Mouse (Mus musculus) limb, embryonic 14.5 days (tissue): ENCODE data around the gene B430305J03Rik. TPM values are rescaled to one million over a fixed set of nuclear protein-coding genes. Genes with fewer than 3 reads are reported as not detected.

Source experiments
- ATAC-seq: fragments of 200-750 bp; cut with Nextera tagmentation; 2 replicates; pipeline ENCODE4 v1.8.0; 2017; ENCODE audit warnings: low read depth, moderate number of reproducible peaks, moderate TSS enrichment; ENCODE audit not compliant: low FRiP score
- DNase-seq: peaks from one replicate; pipeline ENCODE4 v3.0.0-alpha.2; 2015; ENCODE audit warnings: low spot score
- H3K27ac ChIP-seq: fragments of 300-500 bp; sonication (generic); replicated peaks from 2 replicates; pipeline ENCODE4 v1.5.1; 2014; ENCODE audit warnings: low read depth, mild to moderate bottlenecking, low read length, moderate library complexity, mixed read lengths
- H3K27me3 ChIP-seq: fragments of 300-500 bp; sonication (generic); 2 replicates; pipeline ENCODE4 v1.6.1; 2014; ENCODE audit warnings: low read length, mixed read lengths; ENCODE audit not compliant: control insufficient read depth, insufficient read depth
- H3K36me3 ChIP-seq: fragments of 300-500 bp; sonication (generic); 2 replicates; pipeline ENCODE4 v1.6.1; 2014; ENCODE audit warnings: mild to moderate bottlenecking, low read length, moderate library complexity, mixed read lengths; ENCODE audit not compliant: control insufficient read depth, insufficient read depth
- H3K4me1 ChIP-seq: fragments of 300-500 bp; sonication (generic); 2 replicates; pipeline ENCODE4 v1.6.1; 2014; ENCODE audit warnings: antibody characterized with exemption, low read length, mixed read lengths; ENCODE audit not compliant: control insufficient read depth, insufficient read depth
- H3K4me2 ChIP-seq: fragments of 300-500 bp; sonication (generic); replicated peaks from 2 replicates; pipeline ENCODE4 v1.6.1; 2014; ENCODE audit warnings: low read depth, mild to moderate bottlenecking, low read length, moderate library complexity; ENCODE audit not compliant: severe bottlenecking
- H3K4me3 ChIP-seq: fragments of 300-500 bp; sonication (generic); replicated peaks from 2 replicates; pipeline ENCODE4 v1.5.1; 2014; ENCODE audit warnings: low read length
- H3K9ac ChIP-seq: fragments of 300-500 bp; sonication (generic); 2 replicates; pipeline ENCODE4 v1.6.1; 2014; ENCODE audit warnings: mild to moderate bottlenecking, low read depth, low read length, moderate library complexity; ENCODE audit not compliant: severe bottlenecking
- H3K9me3 ChIP-seq: fragments of 300-500 bp; sonication (generic); 2 replicates; pipeline ENCODE4 v1.6.1; 2016; ENCODE audit warnings: low read length; ENCODE audit not compliant: control insufficient read depth
- POLR2A ChIP-seq: fragments of 200-500 bp; IDR thresholded peaks from 2 replicates; pipeline ENCODE4 v1.8.0; 2012; ENCODE audit warnings: inconsistent platforms, mild to moderate bottlenecking, moderate library complexity, borderline replicate concordance; ENCODE audit not compliant: insufficient read depth, insufficient read length; ENCODE audit errors: extremely low read depth
- WGBS: fragments of 180-500 bp; shearing (Covaris S2); extraction: QIAGEN DNeasy Blood & Tissue Kit; methylation state at CpG from one replicate; pipeline ENCODE4 v1.1.7; 2014; 5-methylcytosine and 5-hydroxymethylcytosine counted together
- polyA plus RNA-seq, 2 experiments: library from polyadenylated mRNA; depleted of rRNA in 1 of 2; stranded (reverse) in 1 of 2; unstranded in 1 of 2; fragments of >200 nt; fragmentation: Nextera tagmentation in 1 of 2; extraction: Ambion mirVana in 1 of 2; gene quantifications; 2 replicates each; pipeline versions ENCODE4 v1.2.1 to v1.2.3; 2012 to 2014

Gene B430305J03Rik
- polyA plus RNA-seq, 2 experiments, result 0.34 TPM; not detected in 1

GRCm38 (mm10) chr3:61362821-61363160 is 3.0 kb downstream of the B430305J03Rik start:
- Histone ChIP-seq H3K27me3 (no peaks in the 10 kb centered on the region), H3K36me3 (no peaks in the 10 kb centered on the region), H3K27ac (peak overlapping the region; percentile 91), H3K4me1 (peaks cover 2% of the 10 kb centered on the region; the same call in 1 of the 2 replicates), H3K4me3 (peak overlapping the region; percentile 48), H3K4me2 (peak overlapping the region; percentile 88), H3K9ac (peak overlapping the region; percentile 70), H3K9me3 (no peaks in the 10 kb centered on the region)
- DNase-seq (no peak), ATAC-seq (no peak)
- 6% methylated on average over 9 of the region's 9 CpGs for WGBS
- no peak for TF ChIP-seq POLR2A

- TF ChIP-seq POLR2A, result no peak
- H3K4me3 ChIP-seq, result no peak within 1 kb of the TSS
- H3K36me3 ChIP-seq, result no peaks in the 10 kb centered on the region
- no peak within 1 kb of the TSS for H3K4me2 ChIP-seq
- no peak for DNase-seq
- WGBS, result 87% methylated on average over 1 of the region's 1 CpGs
- no peak for ATAC-seq
- H3K27me3 ChIP-seq, result no peaks in the 10 kb centered on the region
- no peak within 1 kb of the TSS for H3K9ac ChIP-seq
- peaks cover 2% of the 10 kb centered on the region; the same call in 1 of the 2 replicates for H3K4me1 ChIP-seq
- H3K27ac ChIP-seq, result no peak within 1 kb of the TSS
- no peaks in the 10 kb centered on the region for H3K9me3 ChIP-seq
Observed at GRCm38 (mm10) chr3:61361338-61361737, 4.4 kb downstream of the B430305J03Rik start, which contains the start of gene Rap2b. Rap2b (plus strand) TSS chr3:61361638.

GRCm38 (mm10) chr3:61358756-61359293 is 6.9 kb downstream of the B430305J03Rik start:
- no peaks in the 10 kb centered on the region for H3K27me3 ChIP-seq
- H3K27ac ChIP-seq, result no peak overlapping the region
- H3K4me3 ChIP-seq, result no peak overlapping the region
- ATAC-seq, result no peak
- H3K9ac ChIP-seq, result no peak overlapping the region
- H3K9me3 ChIP-seq, result no peaks in the 10 kb centered on the region
- H3K36me3 ChIP-seq, result no peaks in the 10 kb centered on the region
- no peak overlapping the region for H3K4me2 ChIP-seq
- no peaks in the 10 kb centered on the region for H3K4me1 ChIP-seq
- TF ChIP-seq POLR2A, result no peak
- no peak for DNase-seq
- WGBS, result 32% methylated on average over 7 of the region's 7 CpGs

DNA sequence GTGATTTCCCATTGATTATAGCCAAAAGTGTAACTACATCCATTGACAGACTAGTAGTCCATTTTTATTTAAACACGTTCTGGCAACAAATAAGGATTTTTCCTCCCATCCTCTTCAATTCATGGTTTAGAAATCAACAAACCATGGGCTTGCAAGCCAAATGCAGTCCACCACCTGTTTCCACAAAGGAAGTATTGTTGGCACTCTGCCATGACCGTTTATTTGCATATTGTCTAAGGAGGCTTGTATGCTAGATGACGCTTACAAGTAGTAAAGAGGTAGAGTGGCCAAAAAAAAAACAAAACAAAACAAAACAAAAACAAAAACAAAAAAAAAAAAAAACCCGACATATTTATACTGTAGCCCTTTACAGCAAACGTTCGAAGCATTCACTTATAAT is 7.6 kb downstream of the B430305J03Rik start:
- H3K4me3 ChIP-seq, result no peak overlapping the region
- no peak overlapping the region for H3K4me2 ChIP-seq
- H3K27me3 ChIP-seq, result no peaks in the 10 kb centered on the region
- H3K36me3 ChIP-seq, result no peaks in the 10 kb centered on the region
- ATAC-seq (no peak), DNase-seq (peak; percentile 59)
- H3K27ac ChIP-seq, result no peak overlapping the region
- no peaks in the 10 kb centered on the region for H3K4me1 ChIP-seq
- TF ChIP-seq POLR2A, result no peak
- 59% methylated on average over 6 of the region's 6 CpGs for WGBS
- H3K9me3 ChIP-seq, result no peaks in the 10 kb centered on the region
- no peak overlapping the region for H3K9ac ChIP-seq

GRCm38 (mm10) chr3:61355464-61355863 is 10.3 kb downstream of the B430305J03Rik start:
- TF ChIP-seq POLR2A, result no peak
- Histone ChIP-seq H3K4me2 (no peak overlapping the region), H3K36me3 (no peaks in the 10 kb centered on the region), H3K9ac (no peak overlapping the region), H3K9me3 (no peaks in the 10 kb centered on the region), H3K4me3 (no peak overlapping the region), H3K4me1 (no peaks in the 10 kb centered on the region), H3K27me3 (no peaks in the 10 kb centered on the region), H3K27ac (no peak overlapping the region)
- ATAC-seq, result no peak
- 68% methylated on average over 1 of the region's 1 CpGs for WGBS
- DNase-seq, result no peak
